Mouse (Mus musculus) embryonic facial prominence, embryonic 15.5 days (tissue): Measurements from ENCODE around the gene Btla. TPM values are rescaled to one million over a fixed set of nuclear protein-coding genes. Genes with fewer than 3 reads are reported as not detected.
A peak's percentile ranks its signal among the peaks of the same experiment; 100 is the strongest.

ENCODE experiments used
- ATAC-seq: fragments of 200-750 bp; cut with Nextera tagmentation; 2 replicates; pipeline ENCODE4 v1.8.0; 2017; ENCODE audit warnings: low read depth, moderate TSS enrichment; ENCODE audit not compliant: insufficient number of reproducible peaks, low FRiP score, low TSS enrichment
- H3K27ac ChIP-seq: fragments of 300-500 bp; sonication (generic); replicated peaks from 2 replicates; pipeline ENCODE4 v1.5.1; 2015; ENCODE audit warnings: mild to moderate bottlenecking, inconsistent platforms
- H3K27me3 ChIP-seq: fragments of 300-500 bp; sonication (generic); 2 replicates; pipeline ENCODE4 v1.6.1; 2015; ENCODE audit warnings: inconsistent platforms
- H3K36me3 ChIP-seq: fragments of 300-500 bp; sonication (generic); 2 replicates; pipeline ENCODE4 v1.6.1; 2015; ENCODE audit warnings: mild to moderate bottlenecking, inconsistent platforms
- H3K4me1 ChIP-seq: fragments of 300-500 bp; sonication (generic); 2 replicates; pipeline ENCODE4 v1.6.1; 2015; ENCODE audit warnings: inconsistent platforms
- H3K4me2 ChIP-seq: fragments of 300-500 bp; sonication (generic); replicated peaks from 2 replicates; pipeline ENCODE4 v1.6.1; 2015; ENCODE audit warnings: mild to moderate bottlenecking, inconsistent platforms
- H3K4me3 ChIP-seq: fragments of 300-500 bp; sonication (generic); replicated peaks from 2 replicates; pipeline ENCODE4 v1.5.1; 2015; ENCODE audit warnings: mild to moderate bottlenecking, inconsistent platforms
- H3K9ac ChIP-seq: fragments of 300-500 bp; sonication (generic); 2 replicates; pipeline ENCODE4 v1.6.1; 2015; ENCODE audit warnings: inconsistent platforms
- H3K9me3 ChIP-seq: fragments of 300-500 bp; sonication (generic); replicated peaks from 2 replicates; pipeline ENCODE4 v1.6.1; 2016; ENCODE audit warnings: inconsistent platforms
- WGBS: fragments of 180-500 bp; shearing (Covaris S2); methylation state at CpG from one replicate; pipeline ENCODE4 v1.1.7; 2015; 5-methylcytosine and 5-hydroxymethylcytosine counted together
- polyA plus RNA-seq: library from polyadenylated mRNA; unstranded; fragments of >200 nt; fragmentation: Nextera tagmentation; extraction: Ambion mirVana; gene quantifications from 2 replicates; pipeline ENCODE4 v1.2.1, GENCODE M21; 2015

Gene Btla
- polyA plus RNA-seq, 1 experiment from 2014 or later, result 0.83 TPM

- H3K4me2 ChIP-seq, result no peak overlapping the region
- ATAC-seq, result no peak
- no peak overlapping the region for H3K4me3 ChIP-seq
- no peaks in the 10 kb centered on the region for H3K36me3 ChIP-seq
- no peak overlapping the region for H3K9ac ChIP-seq
- H3K27me3 ChIP-seq, result no peaks in the 10 kb centered on the region
- peak overlapping the region; percentile 2; the same call in 1 of the 2 replicates for H3K27ac ChIP-seq
- WGBS, result 84% methylated on average over 2 of the region's 2 CpGs
- H3K9me3 ChIP-seq, result no peaks in the 10 kb centered on the region
- H3K4me1 ChIP-seq, result no peaks in the 10 kb centered on the region
Measured at GRCm38 (mm10) chr16:45261321-45261720, 37.2 kb downstream of the Btla start.

GRCm38 (mm10) chr16:45262051-45262450 is 37.9 kb downstream of the Btla start:
- Histone ChIP-seq H3K27ac (0 out of 2 replicates have a peak overlapping the region, but pooled peaks have one; percentile 2), H3K9ac (no peak overlapping the region), H3K27me3 (no peaks in the 10 kb centered on the region), H3K4me3 (no peak overlapping the region), H3K9me3 (no peaks in the 10 kb centered on the region), H3K36me3 (no peaks in the 10 kb centered on the region), H3K4me1 (no peaks in the 10 kb centered on the region), H3K4me2 (no peak overlapping the region)
- peak; percentile 69; the same call in 1 of the 2 replicates for ATAC-seq

- Histone ChIP-seq H3K9ac (no peak overlapping the region), H3K27me3 (no peaks in the 10 kb centered on the region), H3K4me2 (no peak overlapping the region), H3K36me3 (no peaks in the 10 kb centered on the region), H3K4me1 (no peaks in the 10 kb centered on the region), H3K4me3 (no peak overlapping the region), H3K27ac (no peak overlapping the region), H3K9me3 (no peaks in the 10 kb centered on the region)
- 75% methylated on average over 2 of the region's 2 CpGs for WGBS
- ATAC-seq, result no peak
Measured at GRCm38 (mm10) chr16:45269886-45270285, 45.8 kb downstream of the Btla start.

GRCm38 (mm10) chr16:45283093-45283492 is 59.0 kb downstream of the Btla start:
- Histone ChIP-seq H3K36me3 (no peaks in the 10 kb centered on the region), H3K4me1 (no peaks in the 10 kb centered on the region), H3K27me3 (no peaks in the 10 kb centered on the region), H3K4me2 (no peak overlapping the region), H3K9me3 (no peaks in the 10 kb centered on the region), H3K9ac (no peak overlapping the region), H3K27ac (no peak overlapping the region), H3K4me3 (no peak overlapping the region)
- 47% methylated on average over 1 of the region's 1 CpGs for WGBS
- ATAC-seq, result no peak

GRCm38 (mm10) chr16:45297806-45298205 is 73.7 kb downstream of the Btla start:
- no peaks in the 10 kb centered on the region for H3K9me3 ChIP-seq
- WGBS, result 45% methylated on average over 3 of the region's 3 CpGs

More at GRCm38 (mm10) chr16:45297806-45298205, 73.7 kb downstream of the Btla start:
- H3K36me3 ChIP-seq, result no peaks in the 10 kb centered on the region
- no peaks in the 10 kb centered on the region for H3K27me3 ChIP-seq
- H3K9ac ChIP-seq, result no peak overlapping the region
- H3K4me3 ChIP-seq, result no peak overlapping the region
- ATAC-seq, result no peak
- no peaks in the 10 kb centered on the region for H3K4me1 ChIP-seq
- no peak overlapping the region for H3K4me2 ChIP-seq
- H3K27ac ChIP-seq, result no peak overlapping the region

Other genes with a start within 250 kb of the Btla start
- gene Ccdc80, start 130.9 kb upstream of the Btla start, polyA plus RNA-seq, result 75.7 and 76.0 TPM in 2 replicates
- gene Slc35a5, start 65.6 kb upstream of the Btla start, polyA plus RNA-seq, result 16.8 and 17.0 TPM in 2 replicates
- 39.0 and 42.4 TPM in 2 replicates for gene Atg3, start 65.5 kb upstream of the Btla start, polyA plus RNA-seq
- gene Cd200, start 184.7 kb downstream of the Btla start, polyA plus RNA-seq, result 50.0 and 51.7 TPM in 2 replicates